Mouse (Mus musculus) adrenal gland, adult 10 weeks (tissue): Measurements from ENCODE around the gene Cldn1. TPM values are rescaled to one million over a fixed set of nuclear protein-coding genes. Genes with fewer than 3 reads are reported as not detected.

Source experiments
- polyA plus RNA-seq: library from polyadenylated mRNA; stranded (reverse); fragments of 350-450 nt; fragmentation: Illumina TruSeq; extraction: RNeasy Lipid Tissue Mini Kit (QIAGEN cat#74804); gene quantifications from one replicate; pipeline ENCODE4 v1.2.3, GENCODE M21; 2014; ENCODE audit warnings: low read depth, low replicate concordance

Cldn1 gene
- 50.8 TPM for polyA plus RNA-seq

GRCm38 (mm10) chr16:26371325-26372053 lies at the start of gene Cldn1:
Gene Cldn1 (minus strand): TSS chr16:26371841.

Other genes with a start within 250 kb of the Cldn1 start
- not detected for gene Cldn16, start 91.3 kb upstream of the Cldn1 start, polyA plus RNA-seq
- not detected for gene Tmem207, start 154.9 kb upstream of the Cldn1 start, polyA plus RNA-seq
- 23.7 TPM for gene Il1rap, start 209.9 kb upstream of the Cldn1 start, polyA plus RNA-seq